Mouse (Mus musculus): ENCODE measurements around the gene Ptn. TPM values are rescaled to one million over a fixed set of nuclear protein-coding genes. Genes with fewer than 3 reads are reported as not detected.

The Ptn gene
- polyA plus RNA-seq, 1 experiment from 2014 or later, result 244 TPM

DNA sequence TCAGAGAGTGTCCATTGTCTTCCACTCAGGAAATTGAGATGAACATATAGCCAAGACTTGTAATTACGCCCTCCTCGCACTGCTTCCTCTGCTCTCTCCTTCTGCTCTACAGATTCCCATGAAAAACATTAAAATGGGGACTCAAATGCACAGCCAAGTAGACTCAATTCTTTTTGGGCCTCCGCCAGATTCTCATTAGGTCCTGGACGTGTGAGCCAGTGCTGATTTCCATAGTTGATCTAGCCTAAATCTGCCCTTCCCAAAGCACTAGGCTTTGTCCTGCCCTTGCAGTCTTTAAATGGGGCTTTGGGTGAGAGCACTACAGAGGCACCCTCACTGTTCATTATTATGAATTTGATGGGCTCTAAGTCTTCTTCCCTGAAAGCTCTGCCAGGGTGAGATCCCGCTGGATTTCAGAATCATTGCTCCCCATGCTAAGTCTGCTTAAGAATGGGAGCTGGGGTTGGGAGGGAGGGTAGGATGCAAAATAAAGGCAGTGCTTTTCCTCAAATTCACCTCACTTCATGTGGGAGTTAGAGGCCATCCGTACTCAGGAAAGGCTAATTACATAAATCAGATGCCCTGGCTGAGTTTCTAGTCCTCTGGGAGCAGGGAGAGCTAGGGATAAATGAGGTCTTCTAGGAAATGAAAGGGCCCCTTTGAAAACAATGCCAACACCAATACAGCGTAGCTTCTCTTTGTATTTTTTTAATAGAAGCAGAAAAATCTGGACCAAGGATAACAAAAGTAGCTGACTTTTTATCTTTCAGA is 32.3 kb downstream of the Ptn start:
- no peak overlapping the region for H3K4me3 ChIP-seq (ENCODE audit: low read depth, low read length)
- 42% methylated on average over 7 of the region's 7 CpGs for WGBS
- DNase-seq (ENCODE audit: low spot score, missing footprints), result no peak
- no peak overlapping the region for H3K9ac ChIP-seq (ENCODE audit: low read length)
- no peaks in the 10 kb centered on the region for H3K36me3 ChIP-seq (ENCODE audit: control insufficient read depth, insufficient read depth, low read length)
- no peak for ATAC-seq (ENCODE audit: low FRiP score)
- H3K4me1 ChIP-seq (ENCODE audit: control insufficient read depth, insufficient read depth, low read length), result peaks cover 30% of the 10 kb centered on the region
- no peak overlapping the region for H3K27ac ChIP-seq (ENCODE audit: low read depth, low read length)
- peaks cover 63% of the 10 kb centered on the region for H3K27me3 ChIP-seq (ENCODE audit: control insufficient read depth, insufficient read depth, low read length)
- no peak overlapping the region for H3K4me2 ChIP-seq
- H3K9me3 ChIP-seq (ENCODE audit: control insufficient read depth, low read length), result no peaks in the 10 kb centered on the region

DNA sequence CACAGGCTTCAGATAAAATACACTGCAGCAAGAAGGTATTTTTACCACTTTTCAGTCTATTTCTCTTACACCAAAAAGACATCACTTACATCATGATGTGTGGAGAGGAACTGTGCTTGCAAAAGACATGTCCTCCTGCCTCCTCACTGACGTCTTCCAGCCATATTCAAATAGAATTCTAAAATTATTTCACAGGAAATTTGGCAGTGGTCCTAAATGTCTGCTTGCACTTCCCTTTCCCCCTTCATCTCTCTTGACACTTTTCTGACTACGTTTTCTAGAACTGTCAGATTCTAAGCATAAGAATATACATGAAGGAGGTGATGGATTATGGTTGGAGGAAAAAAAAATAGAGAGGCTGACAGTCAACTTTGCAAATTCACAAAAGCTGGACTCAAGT is 33.0 kb downstream of the Ptn start:
- peaks cover 30% of the 10 kb centered on the region for H3K4me1 ChIP-seq (ENCODE audit: control insufficient read depth, insufficient read depth, low read length)
- no peak overlapping the region for H3K27ac ChIP-seq (ENCODE audit: low read depth, low read length)

DNA sequence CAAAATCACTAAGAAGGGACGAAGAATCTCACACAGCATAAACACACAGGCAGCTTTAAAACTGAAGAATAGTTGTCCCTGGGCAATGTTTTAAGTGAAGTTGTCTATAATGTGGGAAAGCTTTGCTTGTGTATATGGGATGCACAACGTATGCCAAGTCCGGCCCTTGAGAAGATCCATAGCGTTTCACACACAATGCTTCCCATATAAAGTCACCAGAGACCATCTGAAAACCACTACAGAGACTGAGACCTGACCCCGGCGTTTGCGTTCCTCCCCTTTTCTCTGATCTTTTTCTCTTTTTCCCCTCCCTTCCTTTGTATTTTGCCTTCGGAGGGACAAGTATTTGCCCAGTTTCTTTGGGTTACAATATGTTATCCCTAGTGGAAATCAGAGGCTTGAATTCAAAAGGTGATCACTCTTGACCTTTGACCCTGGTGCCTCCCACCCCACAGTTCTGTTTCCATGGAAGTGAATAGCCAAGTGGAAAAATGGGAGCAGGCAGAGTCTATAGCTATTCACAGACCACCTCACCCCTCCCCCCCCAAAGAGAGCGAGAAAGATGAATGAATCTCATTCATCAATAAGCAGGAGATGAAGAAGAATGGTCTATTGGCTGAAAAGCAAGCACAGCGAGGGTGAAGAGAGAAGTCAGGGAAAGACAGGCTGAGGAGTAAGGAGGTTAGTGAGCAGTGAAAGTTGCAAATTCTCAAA is 34.2 kb downstream of the Ptn start:
- DNase-seq (ENCODE audit: low spot score, missing footprints), result peak; percentile 93
- Histone ChIP-seq H3K4me1 (ENCODE audit: control insufficient read depth, insufficient read depth, low read length) (peaks cover 30% of the 10 kb centered on the region), H3K9me3 (ENCODE audit: control insufficient read depth, low read length) (no peaks in the 10 kb centered on the region), H3K27ac (ENCODE audit: low read depth, low read length) (no peak overlapping the region; the same call in 1 of the 2 replicates), H3K4me3 (ENCODE audit: low read depth, low read length) (no peak overlapping the region), H3K9ac (ENCODE audit: low read length) (no peak overlapping the region), H3K36me3 (ENCODE audit: control insufficient read depth, insufficient read depth, low read length) (no peaks in the 10 kb centered on the region; the same call in 1 of the 2 replicates), H3K4me2 (peak overlapping the region; percentile 10; the same call in 1 of the 2 replicates), H3K27me3 (ENCODE audit: control insufficient read depth, insufficient read depth, low read length) (peaks cover 69% of the 10 kb centered on the region)
- peak; percentile 96 for ATAC-seq (ENCODE audit: low FRiP score)
- 12% methylated on average over 10 of the region's 10 CpGs for WGBS

More for the DNA sequence above, 33.0 kb downstream of the Ptn start:
- Histone ChIP-seq H3K36me3 (ENCODE audit: control insufficient read depth, insufficient read depth, low read length) (no peaks in the 10 kb centered on the region; the same call in 1 of the 2 replicates), H3K27me3 (ENCODE audit: control insufficient read depth, insufficient read depth, low read length) (peaks cover 63% of the 10 kb centered on the region), H3K9ac (ENCODE audit: low read length) (no peak overlapping the region), H3K4me3 (ENCODE audit: low read depth, low read length) (no peak overlapping the region), H3K4me2 (no peak overlapping the region), H3K9me3 (ENCODE audit: control insufficient read depth, low read length) (no peaks in the 10 kb centered on the region)
- 45% methylated on average over 2 of the region's 2 CpGs for WGBS
- ATAC-seq (ENCODE audit: low FRiP score) (no peak), DNase-seq (ENCODE audit: low spot score, missing footprints) (no peak)

DNA sequence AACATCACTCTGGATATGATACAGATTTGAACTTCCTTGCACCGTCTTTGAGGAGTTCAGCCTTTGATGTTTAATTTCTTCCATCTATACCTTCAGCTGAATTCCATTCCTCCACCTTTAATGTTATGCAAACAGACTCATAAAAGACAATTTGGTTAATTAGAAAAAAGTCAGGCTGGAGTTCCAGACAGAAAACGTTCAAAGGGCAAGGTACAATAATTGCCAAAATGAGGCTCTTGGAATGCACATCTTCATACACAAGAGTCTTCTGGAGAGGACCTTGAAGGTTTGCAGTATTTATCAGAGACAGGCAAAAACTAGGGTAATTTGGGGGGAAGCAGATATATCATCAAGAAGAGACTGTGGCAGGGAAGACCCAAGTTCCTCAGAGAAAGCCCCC is 37.5 kb downstream of the Ptn start:
- no peak overlapping the region for H3K4me3 ChIP-seq (ENCODE audit: low read depth, low read length)
- H3K36me3 ChIP-seq (ENCODE audit: control insufficient read depth, insufficient read depth, low read length), result no peaks in the 10 kb centered on the region; the same call in 1 of the 2 replicates
- H3K9ac ChIP-seq (ENCODE audit: low read length), result no peak overlapping the region
- no peaks in the 10 kb centered on the region for H3K9me3 ChIP-seq (ENCODE audit: control insufficient read depth, low read length)
- peaks cover 62% of the 10 kb centered on the region for H3K27me3 ChIP-seq (ENCODE audit: control insufficient read depth, insufficient read depth, low read length)
- DNase-seq (ENCODE audit: low spot score, missing footprints) (no peak), ATAC-seq (ENCODE audit: low FRiP score) (no peak)
- H3K27ac ChIP-seq (ENCODE audit: low read depth, low read length), result no peak overlapping the region
- WGBS, result 78% methylated on average over 2 of the region's 2 CpGs
- H3K4me1 ChIP-seq (ENCODE audit: control insufficient read depth, insufficient read depth, low read length), result peaks cover 22% of the 10 kb centered on the region
- no peak overlapping the region for H3K4me2 ChIP-seq

DNA sequence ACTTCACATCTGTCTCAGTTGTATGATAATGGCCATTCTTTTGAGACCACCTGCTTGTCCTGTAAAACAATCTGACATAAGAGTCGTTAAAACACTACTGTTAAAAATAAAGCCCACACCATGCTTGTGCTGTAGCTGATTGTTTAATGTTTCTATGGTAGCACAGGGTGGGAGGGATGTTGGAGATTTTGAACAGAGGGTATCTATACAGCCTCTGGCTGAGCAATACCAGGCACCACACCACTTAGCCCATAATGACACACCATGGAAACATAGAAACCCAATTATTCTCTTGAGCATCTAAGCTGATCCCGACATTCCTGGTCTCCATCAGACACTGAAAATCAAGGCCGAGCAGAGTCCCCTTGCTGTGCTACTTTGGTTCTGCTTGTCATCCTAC is 41.0 kb downstream of the Ptn start:
- Histone ChIP-seq H3K27ac (ENCODE audit: low read depth, low read length) (no peak overlapping the region), H3K27me3 (ENCODE audit: control insufficient read depth, insufficient read depth, low read length) (peaks cover 56% of the 10 kb centered on the region), H3K9ac (ENCODE audit: low read length) (no peak overlapping the region), H3K4me2 (no peak overlapping the region), H3K4me3 (ENCODE audit: low read depth, low read length) (no peak overlapping the region), H3K4me1 (ENCODE audit: control insufficient read depth, insufficient read depth, low read length) (no peaks in the 10 kb centered on the region), H3K36me3 (ENCODE audit: control insufficient read depth, insufficient read depth, low read length) (no peaks in the 10 kb centered on the region; the same call in 1 of the 2 replicates), H3K9me3 (ENCODE audit: control insufficient read depth, low read length) (no peaks in the 10 kb centered on the region)
- DNase-seq (ENCODE audit: low spot score, missing footprints) (no peak), ATAC-seq (ENCODE audit: low FRiP score) (no peak)
- 85% methylated on average over 3 of the region's 3 CpGs for WGBS

DNA sequence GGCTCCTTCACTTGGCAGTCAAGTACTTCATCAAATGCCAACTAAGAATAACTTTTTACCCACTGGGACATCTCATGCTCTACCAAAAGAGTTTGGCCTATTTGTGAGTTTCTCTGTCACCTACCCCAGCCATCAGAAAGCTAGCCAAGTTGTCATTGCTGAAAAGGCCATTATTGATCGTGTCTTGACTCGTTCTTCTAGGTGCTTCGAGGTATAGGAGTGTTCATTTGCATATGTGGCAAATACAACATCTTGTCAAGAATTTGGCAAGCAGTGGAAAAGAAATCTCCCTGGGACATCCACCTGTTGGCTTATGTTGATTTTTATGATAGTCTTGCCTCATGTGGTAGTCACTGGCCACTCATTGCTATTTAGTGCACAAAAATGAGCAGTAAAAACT is 43.1 kb downstream of the Ptn start:
- DNase-seq (ENCODE audit: low spot score, missing footprints), result no peak
- no peak for ATAC-seq (ENCODE audit: low FRiP score)
- Histone ChIP-seq H3K4me1 (ENCODE audit: control insufficient read depth, insufficient read depth, low read length) (no peaks in the 10 kb centered on the region), H3K4me2 (no peak overlapping the region), H3K27ac (ENCODE audit: low read depth, low read length) (no peak overlapping the region), H3K27me3 (ENCODE audit: control insufficient read depth, insufficient read depth, low read length) (peaks cover 37% of the 10 kb centered on the region), H3K9ac (ENCODE audit: low read length) (no peak overlapping the region), H3K9me3 (ENCODE audit: control insufficient read depth, low read length) (no peaks in the 10 kb centered on the region), H3K4me3 (ENCODE audit: low read depth, low read length) (no peak overlapping the region), H3K36me3 (ENCODE audit: control insufficient read depth, insufficient read depth, low read length) (no peaks in the 10 kb centered on the region; the same call in 1 of the 2 replicates)
- WGBS, result 91% methylated on average over 3 of the region's 3 CpGs

DNA sequence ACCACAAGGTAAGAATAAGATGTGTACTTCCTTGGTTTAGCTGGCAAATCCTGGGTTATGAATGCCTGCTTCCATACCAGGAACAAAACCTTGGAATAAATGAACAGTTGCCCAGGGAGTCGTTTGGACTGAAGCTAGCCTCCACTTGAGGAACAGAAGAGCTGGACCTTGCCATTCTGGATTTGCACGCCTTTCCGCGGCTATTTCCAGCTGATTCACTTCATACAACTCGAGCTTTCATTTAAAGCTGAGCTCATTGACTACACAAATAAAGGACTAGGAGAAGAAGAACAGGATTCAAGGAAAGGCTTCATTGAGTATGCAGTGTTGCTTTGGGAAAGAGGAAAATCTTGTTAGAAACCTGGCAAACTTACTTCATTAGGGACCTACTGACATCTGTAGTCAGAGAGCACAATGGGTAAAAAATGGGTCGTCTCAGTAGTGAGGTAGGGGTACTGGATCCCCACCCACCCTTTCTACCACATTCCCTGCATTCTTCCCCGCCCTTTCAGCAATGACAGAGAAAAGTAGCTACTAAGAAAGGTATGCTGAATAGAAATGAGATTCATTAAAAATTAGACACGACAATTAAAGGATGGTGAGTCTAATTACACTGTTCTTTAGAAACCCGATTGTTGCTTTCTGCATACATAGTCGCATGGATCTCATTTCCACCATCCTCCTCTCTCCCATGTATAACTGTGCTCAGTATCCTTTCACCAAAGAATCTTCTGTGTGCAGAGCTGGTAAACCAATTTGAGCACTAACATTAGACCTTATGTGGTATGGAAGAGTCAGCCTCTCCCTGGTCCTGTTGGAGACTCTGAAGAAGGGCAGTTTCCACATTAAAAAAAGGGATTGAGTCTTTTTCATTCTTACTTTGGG is 54.8 kb downstream of the Ptn start:
- DNase-seq (ENCODE audit: low spot score, missing footprints) (no peak), ATAC-seq (ENCODE audit: low FRiP score) (no peak)
- Histone ChIP-seq H3K27ac (ENCODE audit: low read depth, low read length) (no peak overlapping the region), H3K9me3 (ENCODE audit: control insufficient read depth, low read length) (no peaks in the 10 kb centered on the region), H3K9ac (ENCODE audit: low read length) (no peak overlapping the region), H3K4me1 (ENCODE audit: control insufficient read depth, insufficient read depth, low read length) (peaks cover 4% of the 10 kb centered on the region; the same call in 1 of the 2 replicates), H3K36me3 (ENCODE audit: control insufficient read depth, insufficient read depth, low read length) (no peaks in the 10 kb centered on the region), H3K27me3 (ENCODE audit: control insufficient read depth, insufficient read depth, low read length) (no peaks in the 10 kb centered on the region), H3K4me3 (ENCODE audit: low read depth, low read length) (no peak overlapping the region), H3K4me2 (no peak overlapping the region)
- WGBS, result 60% methylated on average over 10 of the region's 10 CpGs

DNA sequence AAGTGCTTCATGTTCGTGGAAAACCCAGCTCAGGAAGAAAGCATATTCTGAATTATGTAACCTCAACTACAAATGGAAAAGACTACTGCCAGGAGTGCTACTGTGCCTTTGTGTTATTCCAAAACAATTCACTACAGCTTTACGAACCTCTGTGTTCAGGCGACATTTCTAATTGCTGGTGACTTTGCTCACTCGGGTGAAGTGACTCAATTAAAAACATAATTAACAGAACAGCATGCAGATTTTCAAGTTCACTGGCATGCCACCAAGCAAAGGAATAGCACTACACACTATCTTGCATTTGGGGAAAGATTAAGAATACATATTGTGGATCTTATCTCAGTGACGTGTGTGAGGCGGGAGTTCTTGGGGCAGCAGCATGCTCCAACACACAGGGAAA is 57.1 kb downstream of the Ptn start:
- H3K4me3 ChIP-seq (ENCODE audit: low read depth, low read length), result no peak overlapping the region
- H3K27me3 ChIP-seq (ENCODE audit: control insufficient read depth, insufficient read depth, low read length), result no peaks in the 10 kb centered on the region
- H3K36me3 ChIP-seq (ENCODE audit: control insufficient read depth, insufficient read depth, low read length), result no peaks in the 10 kb centered on the region
- H3K27ac ChIP-seq (ENCODE audit: low read depth, low read length), result no peak overlapping the region
- no peak overlapping the region for H3K4me2 ChIP-seq
- peak; percentile 41 for DNase-seq (ENCODE audit: low spot score, missing footprints)
- H3K9ac ChIP-seq (ENCODE audit: low read length), result no peak overlapping the region
- WGBS, result 82% methylated on average over 6 of the region's 6 CpGs
- H3K4me1 ChIP-seq (ENCODE audit: control insufficient read depth, insufficient read depth, low read length), result peaks cover 4% of the 10 kb centered on the region; the same call in 1 of the 2 replicates
- H3K9me3 ChIP-seq (ENCODE audit: control insufficient read depth, low read length), result no peaks in the 10 kb centered on the region
- ATAC-seq (ENCODE audit: low FRiP score), result no peak
